Mouse (Mus musculus) midbrain, embryonic 10.5 days (tissue): ENCODE measurements around the gene Ifrd1. TPM values are rescaled to one million over a fixed set of nuclear protein-coding genes. Genes with fewer than 3 reads are reported as not detected.
"Not testable (repeated sequence)": the region's sequence is repeated elsewhere in the genome, so short reads cannot be mapped to it uniquely, and the experiment has no call there.

Experiments
- DNase-seq: peaks from one replicate; pipeline ENCODE4 v3.0.0-alpha.2; 2017; ENCODE audit warnings: low spot score
- H3K27ac ChIP-seq: fragments of 300-500 bp; sonication (generic); replicated peaks from 2 replicates; pipeline ENCODE4 v1.5.1; 2016; ENCODE audit warnings: mild to moderate bottlenecking
- H3K27me3 ChIP-seq: fragments of 300-500 bp; sonication (generic); 2 replicates; pipeline ENCODE4 v1.6.1; 2016; ENCODE audit warnings: low read depth, mild to moderate bottlenecking; ENCODE audit not compliant: poor library complexity, severe bottlenecking
- H3K36me3 ChIP-seq: fragments of 300-500 bp; sonication (generic); 2 replicates; pipeline ENCODE4 v1.6.1; 2016; ENCODE audit warnings: mild to moderate bottlenecking, moderate library complexity
- H3K4me1 ChIP-seq: fragments of 300-500 bp; sonication (generic); 2 replicates; pipeline ENCODE4 v1.6.1; 2016
- H3K4me3 ChIP-seq: fragments of 300-500 bp; sonication (generic); 2 replicates; pipeline ENCODE4 v1.5.1; 2016; ENCODE audit warnings: mild to moderate bottlenecking, moderate library complexity
- H3K9me3 ChIP-seq: fragments of 300-500 bp; sonication (generic); replicated peaks from 2 replicates; pipeline ENCODE4 v1.6.1; 2016; ENCODE audit warnings: mild to moderate bottlenecking
- WGBS: fragments of 180-500 bp; shearing (Covaris S2); methylation state at CpG from one replicate; pipeline ENCODE4 v1.1.7; 2016; 5-methylcytosine and 5-hydroxymethylcytosine counted together
- polyA plus RNA-seq: library from polyadenylated mRNA; unstranded; fragments of >200 nt; fragmentation: Nextera tagmentation; extraction: Ambion mirVana; gene quantifications from 2 replicates; pipeline ENCODE4 v1.2.1, GENCODE M21; 2016

Ifrd1 gene
- polyA plus RNA-seq, 1 experiment from 2014 or later: 140 TPM

DNA sequence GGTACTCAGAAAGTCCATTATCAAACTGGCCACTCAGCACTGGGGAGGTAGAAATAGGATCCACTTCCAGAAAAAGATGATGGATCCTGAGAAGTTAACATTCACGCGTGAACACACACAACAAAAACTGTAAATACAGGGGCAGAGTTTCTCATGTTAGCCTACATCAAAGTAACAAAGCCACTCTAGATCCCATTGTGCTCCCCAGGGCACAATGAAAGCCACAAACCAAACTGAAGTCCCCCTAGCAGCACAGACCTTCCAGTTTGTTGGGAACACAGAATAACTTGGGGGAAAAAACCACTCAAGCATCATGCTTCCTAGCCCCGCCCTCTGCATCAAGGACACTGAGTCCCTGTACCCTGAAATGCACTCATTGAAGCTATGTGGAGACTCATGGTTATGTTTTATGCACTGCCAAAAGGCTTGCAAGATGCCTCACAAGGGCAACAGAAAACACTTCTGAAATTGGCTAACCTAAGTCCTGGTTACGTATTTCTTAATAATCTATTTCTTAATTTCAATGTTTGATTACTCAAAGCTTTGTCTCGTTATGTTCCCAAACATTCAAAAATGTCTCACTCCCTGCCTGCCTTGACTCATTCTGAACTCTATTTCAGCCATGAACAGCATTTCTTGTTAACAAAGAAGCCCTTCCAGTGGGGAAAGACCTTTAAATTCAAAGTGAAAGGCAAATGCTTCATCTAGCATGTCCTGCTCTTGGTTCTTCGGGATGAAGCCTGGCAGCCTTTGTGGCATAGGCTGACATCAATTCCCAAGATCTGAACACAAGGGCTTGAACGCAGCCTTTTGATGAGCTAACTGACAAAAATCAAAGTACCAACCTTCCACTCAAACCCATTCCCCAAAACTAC is 45.9 kb downstream of the Ifrd1 start:
- no peaks in the 10 kb centered on the region for H3K4me1 ChIP-seq
- no peak overlapping the region for H3K27ac ChIP-seq
- 89% methylated on average over 7 of the region's 7 CpGs for WGBS
- H3K27me3 ChIP-seq: no peaks in the 10 kb centered on the region
- peaks cover 68% of the 10 kb centered on the region for H3K36me3 ChIP-seq
- no peak for DNase-seq
- no peaks in the 10 kb centered on the region for H3K9me3 ChIP-seq
- no peak overlapping the region for H3K4me3 ChIP-seq

DNA sequence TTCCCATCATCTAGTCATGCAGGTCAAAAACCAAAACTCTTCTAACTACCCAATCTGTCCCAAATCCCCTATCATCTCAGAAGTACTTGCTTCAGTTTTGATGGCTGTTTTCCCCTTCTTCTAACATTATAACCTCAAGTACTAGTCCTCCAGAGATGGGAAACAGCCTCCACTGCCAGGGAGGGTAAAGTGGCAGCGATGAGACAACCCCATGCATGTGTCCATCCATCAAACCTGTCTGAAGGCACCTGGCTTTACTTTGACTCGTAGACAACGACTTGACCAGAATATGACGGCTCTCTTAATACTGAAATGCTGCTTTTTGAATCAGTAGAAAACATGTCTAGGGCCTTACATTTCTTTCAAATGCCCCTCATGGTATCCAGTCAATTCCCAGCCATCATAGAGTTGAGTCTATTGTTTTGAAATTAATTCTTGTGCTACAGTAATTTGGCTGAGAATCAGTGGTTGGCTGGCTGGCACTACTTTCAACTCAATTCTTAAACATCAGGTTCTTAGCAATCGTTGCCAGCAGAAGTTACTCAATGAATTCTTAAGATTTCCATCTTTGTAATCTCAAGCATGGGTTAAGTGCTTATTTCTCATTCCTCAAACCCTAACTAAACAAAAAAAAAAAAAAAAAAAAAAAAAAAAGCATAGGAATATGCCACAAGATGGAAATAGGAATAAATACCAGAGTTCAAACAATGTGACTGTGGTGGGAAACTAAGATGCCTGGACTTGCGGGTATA is 47.6 kb downstream of the Ifrd1 start:
- WGBS: 94% methylated on average over 6 of the region's 6 CpGs
- Histone ChIP-seq H3K4me1 (no peaks in the 10 kb centered on the region), H3K27ac (no peak overlapping the region), H3K4me3 (no peak overlapping the region), H3K36me3 (peaks cover 51% of the 10 kb centered on the region), H3K27me3 (no peaks in the 10 kb centered on the region), H3K9me3 (no peaks in the 10 kb centered on the region)
- DNase-seq: no peak

DNA sequence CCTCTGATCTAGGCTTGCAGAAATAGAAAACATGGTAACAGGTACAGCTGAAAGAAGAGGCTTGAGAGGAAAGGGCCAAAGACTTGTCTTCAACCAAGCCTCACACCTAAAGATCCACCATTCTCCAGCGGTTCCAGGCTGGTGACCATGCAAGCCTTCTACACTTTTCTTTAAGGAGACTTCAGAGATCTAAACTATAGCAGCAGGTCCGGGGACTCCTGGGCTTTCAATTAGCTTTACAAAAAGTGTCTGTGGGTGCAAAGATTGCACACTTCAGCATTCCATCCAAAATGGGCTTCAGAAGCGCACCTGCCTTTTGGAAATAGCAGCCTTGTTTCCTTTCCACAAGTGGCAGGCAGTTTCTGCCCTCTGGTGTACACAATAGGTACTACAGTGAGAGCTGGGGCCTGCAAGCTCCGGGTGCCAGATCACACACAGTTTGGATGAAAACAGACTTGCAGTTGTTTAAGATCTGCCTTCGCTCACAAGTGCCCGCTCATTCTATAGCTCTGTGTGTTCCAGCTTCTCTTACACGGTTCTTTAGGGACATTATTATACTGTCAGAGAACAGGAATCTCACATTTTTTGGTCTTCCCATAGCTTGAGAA is 48.4 kb downstream of the Ifrd1 start:
- 54% methylated on average over 7 of the region's 7 CpGs for WGBS
- H3K9me3 ChIP-seq: no peaks in the 10 kb centered on the region
- peaks cover 44% of the 10 kb centered on the region for H3K36me3 ChIP-seq
- peak; percentile 56 for DNase-seq
- H3K27ac ChIP-seq: no peak overlapping the region
- H3K4me1 ChIP-seq: no peaks in the 10 kb centered on the region
- H3K27me3 ChIP-seq: no peaks in the 10 kb centered on the region
- H3K4me3 ChIP-seq: no peak overlapping the region

DNA sequence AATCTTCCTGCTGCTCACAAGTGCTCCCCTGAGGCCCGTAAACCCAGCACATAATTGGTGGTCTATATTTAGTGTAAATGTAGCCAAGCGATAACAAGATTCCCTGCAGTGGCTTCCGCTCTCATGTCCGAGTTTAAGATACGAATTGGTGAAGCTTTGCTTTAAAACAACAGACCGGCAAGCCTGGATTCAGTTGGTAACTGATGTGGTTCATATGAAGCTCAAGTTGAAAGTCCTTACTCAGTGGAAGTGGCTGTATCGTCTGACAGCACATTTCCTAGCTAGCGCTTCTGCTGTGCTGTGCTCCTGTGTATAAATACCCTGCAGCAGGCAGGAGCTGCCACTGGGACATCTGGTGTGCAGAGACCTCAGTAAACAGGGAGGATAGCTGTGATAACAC is 49.0 kb downstream of the Ifrd1 start, which contains the start of gene Lsmem1:
TSS of gene Lsmem1 (minus strand) at position 189 of the 400 bp plus-strand sequence.
- Histone ChIP-seq H3K4me1 (no peaks in the 10 kb centered on the region), H3K36me3 (peaks cover 38% of the 10 kb centered on the region), H3K9me3 (no peaks in the 10 kb centered on the region), H3K4me3 (no peak within 1 kb of the TSS), H3K27ac (no peak within 1 kb of the TSS), H3K27me3 (no peaks in the 10 kb centered on the region)
- WGBS: 95% methylated on average over 8 of the region's 8 CpGs
- DNase-seq: no peak

DNA sequence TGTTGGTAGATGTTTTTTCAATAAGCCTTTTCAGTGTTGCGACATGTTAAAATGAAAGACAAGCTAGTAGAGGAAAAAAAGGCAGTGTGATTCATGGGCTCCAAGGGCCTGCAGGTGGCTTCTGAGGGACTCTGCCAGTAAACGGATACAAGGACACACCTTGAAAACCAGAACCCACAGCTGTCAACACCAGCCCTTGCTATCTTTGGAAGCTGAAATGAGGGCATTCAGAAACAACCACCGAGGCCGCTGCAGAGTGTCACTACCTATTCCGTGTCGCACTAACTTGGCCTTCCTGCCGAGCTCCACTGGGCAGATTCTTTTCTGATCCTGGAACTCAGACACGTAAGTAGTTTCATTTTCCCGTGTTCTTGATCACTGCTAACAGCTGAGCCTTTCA is 49.9 kb downstream of the Ifrd1 start:
- Histone ChIP-seq H3K4me3 (no peak overlapping the region), H3K27me3 (no peaks in the 10 kb centered on the region), H3K9me3 (no peaks in the 10 kb centered on the region), H3K27ac (no peak overlapping the region), H3K36me3 (peaks cover 29% of the 10 kb centered on the region), H3K4me1 (no peaks in the 10 kb centered on the region)
- 93% methylated on average over 9 of the region's 9 CpGs for WGBS
- no peak for DNase-seq

DNA sequence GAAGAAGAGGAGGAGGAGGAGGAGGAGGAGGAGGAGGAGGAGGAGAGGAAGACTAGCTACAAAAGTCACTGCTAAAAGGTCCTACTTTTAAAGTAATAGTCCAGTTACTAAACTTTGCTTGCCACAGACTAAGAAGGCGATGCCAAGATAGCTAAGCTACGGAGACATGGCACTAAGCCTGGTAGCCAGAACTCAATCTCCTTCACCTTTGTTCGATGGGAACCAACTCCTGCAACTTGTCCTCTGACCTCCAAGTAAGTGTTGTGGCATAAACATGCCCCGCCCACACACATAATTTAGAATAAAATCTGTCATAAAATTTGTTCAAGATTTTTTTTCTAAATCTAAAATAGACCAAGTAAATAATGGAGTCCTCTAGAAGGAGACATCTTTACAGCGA is 50.3 kb downstream of the Ifrd1 start:
- no peak for DNase-seq
- 91% methylated on average over 5 of the region's 5 CpGs for WGBS
- peaks cover 25% of the 10 kb centered on the region for H3K36me3 ChIP-seq
- no peaks in the 10 kb centered on the region for H3K4me1 ChIP-seq
- no peaks in the 10 kb centered on the region for H3K9me3 ChIP-seq
- no peaks in the 10 kb centered on the region for H3K27me3 ChIP-seq
- no peak overlapping the region for H3K4me3 ChIP-seq
- H3K27ac ChIP-seq: no peak overlapping the region

DNA sequence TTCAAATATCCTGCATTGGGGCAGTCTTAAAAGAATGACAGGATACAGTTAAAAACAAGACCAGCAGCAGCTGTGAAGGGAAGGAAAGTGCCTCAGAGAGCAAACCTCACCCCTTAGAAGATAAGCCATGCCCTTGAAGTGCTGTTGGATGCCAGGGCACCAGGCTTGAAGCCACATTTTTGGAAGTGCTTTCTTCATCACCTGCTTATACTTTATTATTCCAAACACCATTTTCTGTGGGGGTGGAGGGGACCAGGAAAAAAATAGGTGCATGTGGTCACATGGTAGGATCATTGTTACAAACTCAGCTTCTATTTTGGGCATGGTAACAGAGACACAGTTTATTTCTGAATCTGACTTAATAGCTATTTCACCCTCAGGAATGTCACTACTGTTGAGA is 50.8 kb downstream of the Ifrd1 start:
- Histone ChIP-seq H3K4me1 (no peaks in the 10 kb centered on the region), H3K36me3 (peaks cover 20% of the 10 kb centered on the region)
- no peak for DNase-seq

DNA sequence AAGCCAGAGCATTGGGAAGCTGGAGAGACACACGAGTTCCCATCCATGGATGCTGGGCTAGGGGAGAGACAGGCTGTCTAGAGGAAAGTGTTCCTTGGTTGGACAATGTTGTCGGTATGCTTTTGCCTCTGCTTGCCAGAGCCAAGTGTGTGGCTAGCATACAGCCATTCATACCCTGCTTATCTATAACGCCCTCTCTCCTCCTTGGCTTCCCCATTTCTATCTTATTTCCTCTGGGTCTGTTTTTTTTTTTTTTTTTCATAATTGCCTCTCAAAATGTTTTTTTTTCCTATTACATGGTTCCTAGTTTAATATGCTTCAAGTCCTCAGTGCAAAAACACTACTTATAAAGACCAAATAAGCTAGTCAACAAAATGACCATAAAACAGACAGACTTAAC is 62.8 kb downstream of the Ifrd1 start:
- Histone ChIP-seq H3K36me3 (no peaks in the 10 kb centered on the region), H3K27me3 (no peaks in the 10 kb centered on the region), H3K4me3 (no peak overlapping the region), H3K27ac (no peak overlapping the region), H3K9me3 (peaks cover 9% of the 10 kb centered on the region; the same call in 1 of the 2 replicates), H3K4me1 (no peaks in the 10 kb centered on the region)
- no peak for DNase-seq
- 92% methylated on average over 3 of the region's 3 CpGs for WGBS

More for the DNA sequence above, 50.8 kb downstream of the Ifrd1 start:
- Histone ChIP-seq H3K27ac (no peak overlapping the region), H3K9me3 (no peaks in the 10 kb centered on the region), H3K4me3 (no peak overlapping the region), H3K27me3 (no peaks in the 10 kb centered on the region)

DNA sequence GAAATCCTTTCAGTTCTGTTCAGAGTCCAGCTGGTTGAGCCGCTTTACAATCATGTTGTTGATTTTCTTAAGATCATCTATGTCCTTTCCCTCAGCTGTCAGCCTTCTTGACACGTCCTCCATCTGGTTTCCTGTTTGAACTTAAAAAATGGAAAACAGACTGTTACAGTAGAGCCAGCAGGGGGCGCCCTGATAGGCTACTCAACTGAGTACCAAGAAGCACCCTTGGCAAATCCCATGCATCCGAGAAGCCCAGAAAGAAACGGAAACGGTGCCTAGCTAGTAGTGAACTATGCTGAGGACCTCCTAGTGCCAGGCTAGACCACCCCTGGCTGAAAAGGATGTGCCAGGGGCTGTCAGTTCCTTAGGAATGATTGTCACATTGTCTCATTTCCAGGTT is 71.2 kb downstream of the Ifrd1 start:
- peaks cover 6% of the 10 kb centered on the region; the same call in 1 of the 2 replicates for H3K9me3 ChIP-seq
- no peak overlapping the region for H3K4me3 ChIP-seq
- no peaks in the 10 kb centered on the region for H3K4me1 ChIP-seq
- no peak overlapping the region for H3K27ac ChIP-seq
- no peaks in the 10 kb centered on the region for H3K27me3 ChIP-seq
- DNase-seq: no peak
- H3K36me3 ChIP-seq: no peaks in the 10 kb centered on the region
- 61% methylated on average over 6 of the region's 6 CpGs for WGBS

DNA sequence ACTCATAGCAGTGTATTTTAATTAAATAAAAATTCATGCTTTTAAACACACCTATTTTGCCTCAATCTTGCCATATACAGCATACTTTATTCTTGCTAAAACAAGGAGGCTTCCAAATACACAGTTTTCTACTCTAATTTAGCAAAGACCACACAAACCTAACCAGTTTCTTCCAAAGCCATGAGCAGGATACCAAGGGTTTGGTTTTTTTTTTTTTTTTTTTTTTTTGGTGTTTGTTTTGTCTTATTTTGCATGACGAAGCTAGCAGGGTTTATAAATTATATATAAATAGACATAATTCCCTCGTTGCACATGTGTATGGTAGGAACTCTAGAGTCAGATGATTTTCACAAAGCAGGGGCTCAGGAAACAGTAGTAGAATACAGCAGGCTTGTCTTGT is 72.1 kb downstream of the Ifrd1 start:
- Histone ChIP-seq H3K4me1 (no peaks in the 10 kb centered on the region), H3K27me3 (no peaks in the 10 kb centered on the region), H3K27ac (no peak overlapping the region), H3K36me3 (no peaks in the 10 kb centered on the region), H3K9me3 (peaks cover 4% of the 10 kb centered on the region; the same call in 1 of the 2 replicates), H3K4me3 (no peak overlapping the region)
- 76% methylated on average over 2 of the region's 2 CpGs for whole genome bisulfite sequencing
- DNase-seq: no peak

DNA sequence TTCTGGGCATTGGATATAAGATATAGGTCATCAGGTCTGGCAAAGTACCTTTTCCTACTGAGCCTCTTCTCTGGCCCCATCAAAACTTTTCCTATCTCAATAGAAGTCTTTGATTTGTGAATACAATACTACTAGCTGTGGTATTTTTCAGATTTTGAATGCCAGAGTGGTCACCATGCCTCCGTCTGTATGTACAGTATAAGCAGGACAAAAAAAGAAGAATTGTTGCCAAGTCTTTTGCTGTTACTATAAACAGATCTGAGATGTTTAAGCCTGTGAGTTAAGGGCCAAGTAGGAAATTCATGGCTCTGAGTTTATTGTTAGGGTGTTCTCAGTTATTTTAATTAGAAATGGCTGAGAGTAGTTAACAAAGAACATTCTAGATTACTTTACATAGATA is 73.1 kb downstream of the Ifrd1 start:
- H3K27me3 ChIP-seq, H3K27ac ChIP-seq, H3K9me3 ChIP-seq, H3K36me3 ChIP-seq, DNase-seq, H3K4me1 ChIP-seq, H3K4me3 ChIP-seq: not testable (repeated sequence)
- 83% methylated on average over 1 of the region's 1 CpGs for WGBS

DNA sequence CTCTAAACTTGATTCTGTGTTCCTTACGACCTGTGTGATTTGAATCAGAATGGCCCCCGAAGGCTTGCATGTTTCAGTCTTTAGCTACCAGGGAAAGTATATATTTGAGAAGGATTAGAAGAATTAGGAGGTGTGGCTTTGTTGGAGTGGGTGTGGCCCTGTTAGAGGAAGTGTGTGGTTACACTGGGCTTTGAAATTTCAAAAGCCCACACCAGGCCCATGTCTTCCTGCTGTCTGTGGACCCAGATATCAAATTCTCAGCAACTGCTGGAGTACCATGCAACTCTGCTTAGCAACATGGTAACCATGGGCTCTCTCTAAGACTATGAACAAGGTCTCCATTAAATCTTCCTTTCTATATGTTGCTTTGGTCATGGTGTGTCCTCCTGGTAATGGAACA is 76.7 kb downstream of the Ifrd1 start:
- 92% methylated on average over 2 of the region's 2 CpGs for WGBS
- H3K36me3 ChIP-seq: no peaks in the 10 kb centered on the region

DNA sequence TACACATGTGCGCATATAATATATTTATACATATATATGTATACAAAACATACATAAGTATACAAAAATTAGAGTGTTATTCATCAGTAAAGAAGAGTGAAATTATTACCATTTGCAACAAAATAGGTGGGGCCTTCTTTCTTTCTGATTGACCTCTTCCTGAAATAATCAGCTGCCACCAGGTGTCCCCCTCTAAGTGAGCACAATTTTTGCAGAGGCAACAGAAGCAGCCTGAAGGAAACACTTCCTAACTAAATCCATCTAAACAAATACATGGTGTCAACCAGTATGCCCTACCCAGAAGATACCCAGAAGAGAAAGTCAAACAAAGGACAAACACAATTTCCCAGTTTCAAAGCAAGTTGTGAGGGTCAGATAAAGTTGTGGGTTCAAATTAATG is 78.6 kb downstream of the Ifrd1 start:
- Histone ChIP-seq H3K27ac (no peak overlapping the region), H3K36me3 (no peaks in the 10 kb centered on the region), H3K27me3 (no peaks in the 10 kb centered on the region), H3K9me3 (no peaks in the 10 kb centered on the region), H3K4me3 (no peak overlapping the region), H3K4me1 (no peaks in the 10 kb centered on the region)
- 85% methylated on average over 1 of the region's 1 CpGs for WGBS
- no peak for DNase-seq

More for the DNA sequence above, 76.7 kb downstream of the Ifrd1 start:
- H3K4me3 ChIP-seq: no peak overlapping the region
- H3K9me3 ChIP-seq: no peaks in the 10 kb centered on the region
- no peak for DNase-seq
- no peaks in the 10 kb centered on the region for H3K27me3 ChIP-seq
- no peaks in the 10 kb centered on the region for H3K4me1 ChIP-seq
- no peak overlapping the region for H3K27ac ChIP-seq
